Mouse (Mus musculus) large intestine, adult 2 months (tissue): ENCODE results near the gene Ggt6. TPM values are rescaled to one million over a fixed set of nuclear protein-coding genes. Genes with fewer than 3 reads are reported as not detected.
A peak's percentile ranks its signal among the peaks of the same experiment; 100 is the strongest.

Experiments used
- DNase-seq: peaks from one replicate; pipeline ENCODE4 v3.0.0-alpha.2; 2012; ENCODE audit warnings: low read depth, low spot score
- WGBS: fragments of 180-500 bp; shearing (Covaris S2); methylation state at CpG from one replicate; pipeline ENCODE4 v1.1.7; 2018; 5-methylcytosine and 5-hydroxymethylcytosine counted together
- polyA plus RNA-seq: library from polyadenylated mRNA; depleted of rRNA; stranded (reverse); fragments of >200 nt; gene quantifications from 2 replicates; pipeline ENCODE4 v1.2.3, GENCODE M21; 2012

The Ggt6 gene
- polyA plus RNA-seq, 1 experiment = 51.0 TPM

DNA sequence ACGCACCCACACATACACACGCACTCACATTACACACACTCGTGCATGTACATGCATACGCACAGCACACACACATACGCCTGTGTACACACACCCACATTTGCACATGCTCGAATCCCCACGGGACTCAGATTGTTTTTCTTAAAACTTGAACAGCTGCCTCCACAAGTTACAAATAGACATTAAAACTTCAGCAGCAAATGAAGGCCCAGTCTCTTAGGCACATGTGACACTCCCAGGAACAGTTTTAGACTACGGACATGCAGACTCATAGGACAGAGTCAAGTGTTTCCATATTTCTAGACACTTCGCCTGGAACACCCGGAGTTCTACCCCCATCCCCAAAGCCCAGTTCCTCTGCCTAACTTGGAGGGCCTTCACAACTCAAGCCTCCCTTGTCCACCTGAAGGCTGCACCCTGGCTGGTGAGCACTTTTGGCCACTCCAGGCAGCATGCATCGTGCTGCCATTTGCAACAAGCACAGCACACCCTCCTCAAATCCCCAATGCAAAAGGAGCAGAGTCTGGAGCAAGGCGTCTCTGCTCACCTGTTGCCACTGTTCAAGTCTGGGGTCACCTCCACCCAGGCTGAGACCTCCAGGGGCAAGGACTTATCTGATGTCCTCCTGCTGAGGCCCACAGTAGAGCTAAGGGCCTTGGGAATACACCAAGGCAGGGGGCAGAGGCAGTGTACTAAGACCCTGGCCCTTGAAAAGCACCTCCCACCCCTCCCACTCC is 25.5 kb upstream of the Ggt6 start:
- 85% methylated on average over 12 of the region's 12 CpGs for WGBS
- DNase-seq = no peak

GRCm38 (mm10) chr11:72410521-72411092 is 24.7 kb upstream of the Ggt6 start:
- 5% methylated on average over 25 of the region's 25 CpGs for WGBS
- DNase-seq = no peak

GRCm38 (mm10) chr11:72411093-72411921 is 24.0 kb upstream of the Ggt6 start, which contains the start of gene Smtnl2:
Gene Smtnl2 (minus strand): TSS chr11:72411713.
- peak; percentile 33 for DNase-seq
- WGBS = under 1% methylated on average over 81 of the region's 86 CpGs

DNA sequence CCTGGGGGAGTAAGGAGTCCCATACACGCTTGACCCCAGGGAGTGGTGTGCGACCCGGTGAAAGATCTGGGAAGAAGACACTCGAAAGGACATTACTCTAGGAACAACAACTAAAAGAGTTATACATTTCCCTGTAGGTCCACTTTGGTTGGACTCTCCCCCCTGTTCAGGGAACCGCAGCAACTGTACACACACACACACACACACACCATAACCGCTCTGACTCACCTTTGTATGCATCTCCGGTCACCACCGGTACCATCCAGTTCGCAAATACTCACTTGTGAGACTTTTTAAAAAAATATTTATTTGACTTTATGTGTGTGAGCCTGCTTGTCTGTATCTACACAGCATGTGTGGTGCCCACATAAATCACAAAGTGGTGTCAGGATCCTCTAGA is 23.4 kb upstream of the Ggt6 start:
- WGBS = 17% methylated on average over 9 of the region's 9 CpGs
- no peak for DNase-seq

- WGBS = 69% methylated on average over 7 of the region's 7 CpGs
Measured at GRCm38 (mm10) chr11:72413016-72413415, 22.3 kb upstream of the Ggt6 start.

GRCm38 (mm10) chr11:72413601-72414190 is 21.6 kb upstream of the Ggt6 start:
- no peak for DNase-seq
- 74% methylated on average over 5 of the region's 5 CpGs for WGBS

More at GRCm38 (mm10) chr11:72413016-72413415, 22.3 kb upstream of the Ggt6 start:
- no peak for DNase-seq

DNA sequence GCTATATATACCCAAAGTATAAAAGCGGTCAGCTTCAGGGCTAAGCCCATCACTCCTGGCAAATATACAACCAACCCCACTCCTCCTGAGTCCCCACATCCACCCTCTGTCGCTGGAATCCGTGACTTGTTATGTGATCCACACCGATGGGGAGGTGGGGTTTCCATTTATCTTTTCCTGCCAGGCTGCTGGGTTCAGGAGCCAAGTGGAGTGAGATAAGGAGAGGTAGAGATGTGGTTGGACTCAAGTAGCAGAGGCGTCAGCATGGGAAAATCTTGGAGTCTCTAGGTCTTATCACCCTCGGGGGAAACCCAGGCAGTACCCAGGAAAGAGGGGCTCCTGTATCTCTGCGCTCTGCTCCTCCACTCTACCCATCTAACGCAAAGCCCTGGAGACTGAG is 20.2 kb upstream of the Ggt6 start:
- 84% methylated on average over 8 of the region's 8 CpGs for WGBS
- no peak for DNase-seq

DNA sequence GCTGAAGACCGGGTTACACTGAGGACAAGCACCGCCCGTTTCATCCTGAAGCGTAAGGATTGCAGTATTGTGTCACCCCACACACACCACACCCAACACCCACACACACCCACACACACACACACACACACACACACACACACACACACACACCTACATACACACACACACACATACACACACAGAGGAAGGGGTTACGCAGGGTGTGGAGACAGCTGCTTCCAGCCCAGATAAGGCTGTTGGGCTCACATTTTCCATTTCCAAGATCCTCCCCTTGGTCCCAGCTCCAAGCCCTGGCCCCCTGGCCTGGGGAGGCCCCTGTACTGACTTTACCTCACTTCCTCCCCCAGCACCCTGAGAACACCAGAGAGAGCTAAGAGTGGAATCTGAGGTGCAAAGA is 18.7 kb upstream of the Ggt6 start:
- WGBS = 80% methylated on average over 5 of the region's 5 CpGs

GRCm38 (mm10) chr11:72417376-72417775 is 17.9 kb upstream of the Ggt6 start:
- DNase-seq = no peak
- WGBS = 59% methylated on average over 4 of the region's 4 CpGs

More for the DNA sequence above, 18.7 kb upstream of the Ggt6 start:
- DNase-seq = no peak

DNA sequence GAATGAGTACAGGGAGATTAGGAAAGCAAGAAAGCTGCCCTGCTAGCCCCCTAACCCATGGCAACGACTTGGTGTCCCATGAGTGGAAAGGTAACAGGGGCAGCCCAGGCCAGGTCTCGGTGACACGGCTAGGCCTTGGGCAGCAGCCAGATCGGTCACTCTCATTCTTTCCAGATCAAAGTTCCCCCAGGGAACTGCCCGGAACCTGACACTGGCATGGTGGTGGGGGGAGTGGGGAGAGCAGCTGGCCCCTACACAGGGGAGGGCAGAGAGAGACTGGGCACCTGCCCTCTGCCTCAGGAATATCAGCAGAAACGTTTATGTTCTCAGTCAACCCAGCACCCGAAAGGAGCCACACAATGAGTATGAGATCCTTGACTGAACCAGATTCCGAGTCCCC is 17.1 kb upstream of the Ggt6 start:
- WGBS = 70% methylated on average over 8 of the region's 8 CpGs
- DNase-seq = no peak

GRCm38 (mm10) chr11:72419006-72419405 is 16.3 kb upstream of the Ggt6 start:
- WGBS = 81% methylated on average over 6 of the region's 6 CpGs
- DNase-seq = no peak

GRCm38 (mm10) chr11:72420460-72421122 is 14.7 kb upstream of the Ggt6 start:
- DNase-seq = no peak
- WGBS = 86% methylated on average over 6 of the region's 6 CpGs

DNA sequence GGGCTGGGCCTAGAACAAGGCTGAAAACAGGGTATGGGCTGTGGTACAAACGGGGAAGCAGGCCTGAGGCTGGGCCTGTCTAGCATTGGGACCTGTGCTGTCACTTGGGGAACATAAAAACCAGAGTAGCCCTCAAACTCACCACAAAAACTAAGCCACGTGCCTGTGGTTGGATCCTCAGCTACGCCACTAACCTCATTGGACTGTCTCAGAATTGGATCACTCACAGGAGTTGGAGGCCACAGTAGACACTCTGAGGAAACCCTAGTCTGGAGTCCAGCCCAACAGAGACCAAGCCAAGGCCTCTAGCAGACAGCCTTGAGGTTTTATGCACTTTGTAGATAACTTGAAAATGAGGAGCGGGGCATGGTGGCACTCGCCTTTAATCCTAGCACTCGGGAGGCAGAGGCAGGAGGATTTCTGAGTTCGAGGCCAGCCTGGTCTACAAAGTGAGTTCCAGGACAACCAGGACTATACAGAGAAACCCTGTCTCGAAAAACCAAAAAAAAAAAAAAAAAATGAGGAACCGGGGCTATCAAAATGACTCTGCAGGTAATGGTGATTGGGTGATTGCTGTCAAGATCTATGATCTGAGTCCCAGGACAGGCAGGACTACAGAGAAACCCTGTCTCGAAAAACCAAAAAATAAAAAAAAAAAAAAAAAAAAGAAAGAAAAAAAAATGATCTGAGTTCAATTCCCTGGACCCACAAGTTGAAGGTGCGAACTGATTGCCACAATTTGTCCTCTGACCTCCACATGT is 13.6 kb upstream of the Ggt6 start:
- WGBS = 87% methylated on average over 11 of the region's 11 CpGs
- DNase-seq = no peak

DNA sequence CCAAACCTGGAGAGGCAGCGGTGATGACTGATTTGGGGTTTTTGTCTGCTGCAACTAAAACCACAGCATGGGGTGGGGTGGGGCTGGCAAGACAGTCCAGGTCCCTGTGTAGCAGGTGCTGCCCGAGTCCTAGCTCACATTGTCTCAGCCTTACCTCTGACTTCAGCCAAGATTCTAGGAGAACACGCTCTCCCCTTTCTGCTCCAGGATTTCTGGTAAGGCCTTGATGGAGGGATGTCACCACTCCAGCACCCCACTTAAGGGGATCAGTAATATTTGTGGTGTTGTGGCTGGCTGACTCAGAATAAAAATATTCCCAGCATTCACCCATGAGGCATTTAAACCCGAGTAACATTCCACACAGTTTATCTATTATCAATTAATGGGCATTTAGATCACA is 11.6 kb upstream of the Ggt6 start:
- no peak for DNase-seq
- WGBS = 62% methylated on average over 4 of the region's 4 CpGs

GRCm38 (mm10) chr11:72425201-72425600 is 10.1 kb upstream of the Ggt6 start:
- DNase-seq = no peak

- DNase-seq = no peak
Measured at GRCm38 (mm10) chr11:72426884-72427283, 8.4 kb upstream of the Ggt6 start.

- WGBS = 1% methylated on average over 5 of the region's 5 CpGs
- no peak for DNase-seq
Measured at GRCm38 (mm10) chr11:72428694-72429093, 6.6 kb upstream of the Ggt6 start.

DNA sequence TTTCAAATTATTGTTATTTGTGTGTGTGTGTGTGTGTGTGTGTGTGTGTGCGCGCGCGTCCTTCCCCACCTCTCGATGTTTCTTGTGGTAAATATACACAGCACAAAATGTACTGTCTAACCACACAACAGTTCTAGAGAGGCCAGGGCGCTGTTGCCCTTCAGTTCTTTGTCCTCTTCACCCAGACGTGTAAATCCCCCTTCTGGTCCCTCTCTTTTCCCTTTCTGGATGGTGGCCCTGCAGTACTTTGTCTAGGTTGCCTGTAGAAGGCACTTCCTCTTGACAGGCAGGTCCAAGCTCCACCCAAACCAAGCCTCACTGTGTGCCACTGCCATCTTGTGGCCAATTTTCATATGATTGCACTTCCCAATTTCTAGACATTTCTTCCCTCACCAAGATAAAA is 6.0 kb upstream of the Ggt6 start:
- WGBS = 47% methylated on average over 7 of the region's 7 CpGs
- no peak for DNase-seq
